Mouse (Mus musculus): ENCODE measurements around the gene Baiap2. TPM values are rescaled to one million over a fixed set of nuclear protein-coding genes. Genes with fewer than 3 reads are reported as not detected.

Gene Baiap2
- polyA plus RNA-seq, 1 experiment from 2014 or later = 11.5 TPM

GRCm38 (mm10) chr11:119926762-119927161, 15.8 kb upstream of the Baiap2 start:
- no peaks in the 10 kb centered on the region for H3K27me3 ChIP-seq (ENCODE audit: control insufficient read depth, insufficient read depth, low read length)
- no peak for ATAC-seq (ENCODE audit: low FRiP score)
- 84% methylated on average over 5 of the region's 5 CpGs for WGBS

GRCm38 (mm10) chr11:119928023-119928681, 14.4 kb upstream of the Baiap2 start:
- H3K9me3 ChIP-seq (ENCODE audit: control insufficient read depth, low read length) = no peaks in the 10 kb centered on the region
- no peak overlapping the region for H3K4me3 ChIP-seq (ENCODE audit: low read depth, low read length)
- H3K4me2 ChIP-seq (replicated peaks; ENCODE audit: low read depth, low read length) = no peak overlapping the region
- no peak overlapping the region for H3K9ac ChIP-seq (ENCODE audit: low read depth, low read length)
- 73% methylated on average over 16 of the region's 16 CpGs for WGBS
- DNase-seq (ENCODE audit: low spot score) (no peak), ATAC-seq (ENCODE audit: low FRiP score) (no peak)
- no peak overlapping the region for H3K27ac ChIP-seq (ENCODE audit: low read depth, low read length)
- no peaks in the 10 kb centered on the region for H3K4me1 ChIP-seq (replicated peaks; ENCODE audit: control insufficient read depth, insufficient read depth, low read length)
- no peaks in the 10 kb centered on the region for H3K27me3 ChIP-seq (ENCODE audit: control insufficient read depth, insufficient read depth, low read length)
- no peaks in the 10 kb centered on the region for H3K36me3 ChIP-seq (ENCODE audit: control insufficient read depth, insufficient read depth, low read length)

More at GRCm38 (mm10) chr11:119926762-119927161, 15.8 kb upstream of the Baiap2 start:
- Histone ChIP-seq H3K9ac (ENCODE audit: low read depth, low read length) (no peak overlapping the region), H3K36me3 (ENCODE audit: control insufficient read depth, insufficient read depth, low read length) (no peaks in the 10 kb centered on the region), H3K4me1 (replicated peaks; ENCODE audit: control insufficient read depth, insufficient read depth, low read length) (no peaks in the 10 kb centered on the region), H3K4me3 (ENCODE audit: low read depth, low read length) (no peak overlapping the region), H3K4me2 (replicated peaks; ENCODE audit: low read depth, low read length) (no peak overlapping the region), H3K27ac (ENCODE audit: low read depth, low read length) (no peak overlapping the region), H3K9me3 (ENCODE audit: control insufficient read depth, low read length) (no peaks in the 10 kb centered on the region)
- no peak for DNase-seq (ENCODE audit: low spot score)

- Histone ChIP-seq H3K4me1 (replicated peaks; ENCODE audit: control insufficient read depth, insufficient read depth, low read length) (no peaks in the 10 kb centered on the region), H3K4me2 (replicated peaks; ENCODE audit: low read depth, low read length) (no peak overlapping the region), H3K36me3 (ENCODE audit: control insufficient read depth, insufficient read depth, low read length) (no peaks in the 10 kb centered on the region), H3K27me3 (ENCODE audit: control insufficient read depth, insufficient read depth, low read length) (no peaks in the 10 kb centered on the region), H3K27ac (ENCODE audit: low read depth, low read length) (no peak overlapping the region), H3K9ac (ENCODE audit: low read depth, low read length) (no peak overlapping the region), H3K9me3 (ENCODE audit: control insufficient read depth, low read length) (no peaks in the 10 kb centered on the region), H3K4me3 (ENCODE audit: low read depth, low read length) (no peak overlapping the region)
- WGBS = 86% methylated on average over 6 of the region's 6 CpGs
- no peak for ATAC-seq (ENCODE audit: low FRiP score)
- DNase-seq (ENCODE audit: low spot score) = no peak
These were observed 12.8 kb upstream of the Baiap2 start for GRCm38 (mm10) chr11:119929603-119930265.

GRCm38 (mm10) chr11:119931809-119932208, 10.8 kb upstream of the Baiap2 start:
- Histone ChIP-seq H3K4me1 (replicated peaks; ENCODE audit: control insufficient read depth, insufficient read depth, low read length) (0 out of 2 replicates have a peak, but pooled peaks cover 2% of the 10 kb centered on the region), H3K9ac (ENCODE audit: low read depth, low read length) (no peak overlapping the region), H3K27ac (ENCODE audit: low read depth, low read length) (no peak overlapping the region), H3K4me3 (ENCODE audit: low read depth, low read length) (no peak overlapping the region), H3K4me2 (replicated peaks; ENCODE audit: low read depth, low read length) (no peak overlapping the region), H3K27me3 (ENCODE audit: control insufficient read depth, insufficient read depth, low read length) (no peaks in the 10 kb centered on the region), H3K36me3 (ENCODE audit: control insufficient read depth, insufficient read depth, low read length) (no peaks in the 10 kb centered on the region), H3K9me3 (ENCODE audit: control insufficient read depth, low read length) (no peaks in the 10 kb centered on the region)
- WGBS = 83% methylated on average over 10 of the region's 10 CpGs
- ATAC-seq (ENCODE audit: low FRiP score) (no peak), DNase-seq (ENCODE audit: low spot score) (no peak)

- peaks cover 3% of the 10 kb centered on the region; the same call in 1 of the 2 replicates for H3K4me1 ChIP-seq (replicated peaks; ENCODE audit: control insufficient read depth, insufficient read depth, low read length)
These were observed 9.4 kb upstream of the Baiap2 start for GRCm38 (mm10) chr11:119933142-119933541.

GRCm38 (mm10) chr11:119933819-119934583, 8.6 kb upstream of the Baiap2 start:
- peaks cover 6% of the 10 kb centered on the region; the same call in 1 of the 2 replicates for H3K4me1 ChIP-seq (replicated peaks; ENCODE audit: control insufficient read depth, insufficient read depth, low read length)
- no peaks in the 10 kb centered on the region for H3K9me3 ChIP-seq (ENCODE audit: control insufficient read depth, low read length)

More at GRCm38 (mm10) chr11:119933142-119933541, 9.4 kb upstream of the Baiap2 start:
- no peak overlapping the region for H3K27ac ChIP-seq (ENCODE audit: low read depth, low read length)
- no peaks in the 10 kb centered on the region for H3K36me3 ChIP-seq (ENCODE audit: control insufficient read depth, insufficient read depth, low read length)
- WGBS = 69% methylated on average over 4 of the region's 4 CpGs
- H3K9ac ChIP-seq (ENCODE audit: low read depth, low read length) = no peak overlapping the region
- DNase-seq (ENCODE audit: low spot score) = no peak
- no peak overlapping the region for H3K4me3 ChIP-seq (ENCODE audit: low read depth, low read length)
- no peak for ATAC-seq (ENCODE audit: low FRiP score)
- no peaks in the 10 kb centered on the region for H3K27me3 ChIP-seq (ENCODE audit: control insufficient read depth, insufficient read depth, low read length)
- H3K9me3 ChIP-seq (ENCODE audit: control insufficient read depth, low read length) = no peaks in the 10 kb centered on the region
- H3K4me2 ChIP-seq (replicated peaks; ENCODE audit: low read depth, low read length) = no peak overlapping the region

GRCm38 (mm10) chr11:119934773-119935172, 7.8 kb upstream of the Baiap2 start:
- Histone ChIP-seq H3K9me3 (ENCODE audit: control insufficient read depth, low read length) (no peaks in the 10 kb centered on the region), H3K9ac (ENCODE audit: low read depth, low read length) (no peak overlapping the region), H3K27ac (ENCODE audit: low read depth, low read length) (no peak overlapping the region), H3K4me1 (replicated peaks; ENCODE audit: control insufficient read depth, insufficient read depth, low read length) (peaks cover 6% of the 10 kb centered on the region; the same call in 1 of the 2 replicates), H3K4me3 (ENCODE audit: low read depth, low read length) (no peak overlapping the region), H3K4me2 (replicated peaks; ENCODE audit: low read depth, low read length) (no peak overlapping the region), H3K27me3 (ENCODE audit: control insufficient read depth, insufficient read depth, low read length) (0 out of 2 replicates have a peak, but pooled peaks cover 2% of the 10 kb centered on the region), H3K36me3 (ENCODE audit: control insufficient read depth, insufficient read depth, low read length) (no peaks in the 10 kb centered on the region)
- DNase-seq (ENCODE audit: low spot score) (no peak), ATAC-seq (ENCODE audit: low FRiP score) (no peak)
- WGBS = 76% methylated on average over 8 of the region's 8 CpGs

More at GRCm38 (mm10) chr11:119933819-119934583, 8.6 kb upstream of the Baiap2 start:
- DNase-seq (ENCODE audit: low spot score) = no peak
- H3K27me3 ChIP-seq (ENCODE audit: control insufficient read depth, insufficient read depth, low read length) = 0 out of 2 replicates have a peak, but pooled peaks cover 2% of the 10 kb centered on the region
- no peak overlapping the region for H3K27ac ChIP-seq (ENCODE audit: low read depth, low read length)
- no peak overlapping the region for H3K4me2 ChIP-seq (replicated peaks; ENCODE audit: low read depth, low read length)
- H3K9ac ChIP-seq (ENCODE audit: low read depth, low read length) = no peak overlapping the region
- H3K4me3 ChIP-seq (ENCODE audit: low read depth, low read length) = no peak overlapping the region
- no peak for ATAC-seq (ENCODE audit: low FRiP score)
- 82% methylated on average over 8 of the region's 8 CpGs for WGBS
- H3K36me3 ChIP-seq (ENCODE audit: control insufficient read depth, insufficient read depth, low read length) = no peaks in the 10 kb centered on the region

GRCm38 (mm10) chr11:119935457-119935856, 7.1 kb upstream of the Baiap2 start:
- Histone ChIP-seq H3K36me3 (ENCODE audit: control insufficient read depth, insufficient read depth, low read length) (no peaks in the 10 kb centered on the region), H3K27ac (ENCODE audit: low read depth, low read length) (no peak overlapping the region), H3K9me3 (ENCODE audit: control insufficient read depth, low read length) (no peaks in the 10 kb centered on the region), H3K27me3 (ENCODE audit: control insufficient read depth, insufficient read depth, low read length) (peaks cover 2% of the 10 kb centered on the region; the same call in 1 of the 2 replicates), H3K9ac (ENCODE audit: low read depth, low read length) (no peak overlapping the region), H3K4me1 (replicated peaks; ENCODE audit: control insufficient read depth, insufficient read depth, low read length) (peaks cover 6% of the 10 kb centered on the region; the same call in 1 of the 2 replicates), H3K4me3 (ENCODE audit: low read depth, low read length) (no peak overlapping the region), H3K4me2 (replicated peaks; ENCODE audit: low read depth, low read length) (no peak overlapping the region)
- peak; percentile 79 for DNase-seq (ENCODE audit: low spot score)
- 23% methylated on average over 6 of the region's 6 CpGs for WGBS
- no peak for ATAC-seq (ENCODE audit: low FRiP score)
